Mouse (Mus musculus): ENCODE data around the gene Clcnka.

Gene Clcnka

DNA sequence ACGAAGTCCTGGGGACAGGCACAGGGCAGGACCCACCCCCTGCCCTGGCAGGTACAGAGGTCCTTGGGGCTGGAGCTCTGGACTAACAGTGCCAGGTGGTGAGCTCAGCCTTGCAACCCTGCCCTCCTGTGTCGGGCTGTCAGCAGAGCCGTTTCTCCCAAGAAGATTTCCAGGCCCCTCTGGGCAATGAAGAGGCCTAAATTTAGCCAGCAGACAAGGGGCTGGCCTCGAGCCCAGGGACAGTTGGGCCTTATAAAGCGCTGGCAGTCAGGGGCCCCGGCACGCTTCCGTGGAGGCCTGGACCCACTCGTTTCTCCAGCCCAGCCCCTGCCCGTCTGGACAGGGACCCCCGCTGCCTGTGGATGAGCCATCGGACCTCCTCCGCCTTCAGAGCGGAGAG lies 22.9 kb upstream of the Clcnka start:
- no peak for DNase-seq (ENCODE audit: low spot score)

- no peak for DNase-seq (ENCODE audit: low spot score)
These were observed 22.4 kb upstream of the Clcnka start for GRCm38 (mm10) chr4:141420886-141421285.

DNA sequence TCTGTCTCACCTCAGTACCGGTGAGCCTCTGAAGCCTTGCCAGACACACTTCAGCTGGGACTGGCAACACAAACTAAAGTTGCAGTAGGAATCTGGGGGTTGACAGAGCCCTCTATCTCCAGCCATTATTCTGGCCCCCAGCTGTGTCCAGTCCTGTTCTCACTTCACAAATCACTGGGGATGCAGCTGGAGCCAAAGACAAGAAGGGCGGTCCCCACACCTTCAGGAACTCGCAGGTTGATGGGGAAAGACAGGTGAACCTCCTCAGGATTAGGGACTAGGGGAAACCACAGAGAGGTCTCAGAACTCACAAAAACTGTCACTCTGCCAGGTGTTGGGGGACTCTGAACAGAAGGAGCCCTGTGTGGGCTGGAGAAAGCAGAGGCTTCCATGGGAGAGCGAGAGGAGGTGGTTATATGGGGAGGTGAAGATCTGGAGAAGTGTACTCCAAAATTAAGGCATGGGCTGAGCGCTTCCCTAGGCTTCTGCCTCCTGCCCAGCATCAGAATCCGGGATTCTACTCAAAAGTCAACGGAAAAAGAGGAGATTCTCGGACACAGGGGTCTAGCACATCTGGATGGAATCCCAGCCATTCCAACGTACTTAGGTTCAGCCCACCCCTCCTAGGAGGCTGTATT lies 21.8 kb upstream of the Clcnka start, which contains the start of gene Hspb7:
Gene Hspb7, plus strand, starts transcription at position 588 of the 638 bp plus-strand sequence.
- DNase-seq (ENCODE audit: low spot score): no peak

DNA sequence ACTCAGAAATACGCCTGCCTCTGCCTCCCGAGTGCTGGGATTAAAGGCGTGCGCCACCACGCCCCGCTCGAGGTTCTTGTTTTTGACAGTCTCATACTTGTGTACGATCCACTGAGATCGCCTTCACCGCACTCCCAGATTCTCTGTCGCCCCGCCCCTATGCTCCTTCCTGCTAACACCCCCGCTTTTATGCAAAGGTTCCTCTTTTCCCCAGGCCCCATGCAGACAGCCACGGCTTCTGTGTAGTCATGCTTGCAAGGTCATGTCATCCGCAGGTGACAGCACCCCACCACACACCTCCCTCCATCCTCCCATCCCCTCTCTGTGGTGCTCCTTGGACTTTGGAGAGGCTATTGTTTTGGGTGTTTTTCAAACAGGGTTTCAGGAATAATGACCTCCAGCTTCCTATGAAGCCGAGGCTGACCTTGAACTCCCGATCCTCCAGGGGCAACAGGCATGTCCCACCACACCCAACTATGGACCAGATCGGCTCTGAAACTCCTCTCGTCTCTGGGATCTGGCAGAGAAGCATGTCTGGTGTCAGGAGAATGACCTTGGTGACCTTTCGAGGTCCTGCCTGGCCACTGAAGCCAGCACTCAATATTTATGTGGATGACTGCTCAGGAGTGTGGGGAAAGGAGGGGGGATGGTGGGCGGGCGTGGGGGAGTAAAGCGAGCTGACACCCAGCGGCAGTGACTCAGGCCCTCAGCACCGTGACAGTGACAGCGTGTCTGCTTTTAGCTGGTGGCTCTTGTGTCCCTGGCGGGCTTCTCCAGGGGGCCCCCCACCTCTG lies 21.1 kb upstream of the Clcnka start:
- no peak for DNase-seq (ENCODE audit: low spot score)

- DNase-seq (ENCODE audit: low spot score): no peak
These were observed 17.4 kb upstream of the Clcnka start, which contains the start of gene Clcnkb for GRCm38 (mm10) chr4:141415924-141416323. TSS of gene Clcnkb (minus strand) at chr4:141416014.

- no peak for DNase-seq (ENCODE audit: low spot score)
These were observed 13.0 kb upstream of the Clcnka start for GRCm38 (mm10) chr4:141411430-141411992.

DNA sequence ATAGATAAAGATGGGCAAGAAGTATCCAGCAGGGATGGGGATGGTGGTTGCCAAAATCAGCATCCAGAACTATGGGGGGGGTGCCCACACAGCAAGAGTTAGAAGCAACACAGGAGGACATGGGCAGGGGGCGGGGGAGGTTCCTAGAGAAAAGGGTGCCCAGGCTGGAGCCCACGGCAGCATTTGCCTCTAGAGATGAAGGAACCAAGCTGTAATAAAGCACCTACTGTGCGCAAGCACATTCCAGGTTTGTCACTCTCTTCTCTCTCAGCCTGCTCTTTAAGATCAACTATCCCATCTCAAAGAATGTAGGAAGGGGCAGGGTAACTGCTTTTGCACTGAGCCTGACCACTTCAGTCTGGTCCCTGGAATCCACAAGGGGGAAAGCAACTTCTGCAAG lies 10.1 kb upstream of the Clcnka start:
- DNase-seq (ENCODE audit: low spot score): no peak

GRCm38 (mm10) chr4:141406516-141407299 lies 8.2 kb upstream of the Clcnka start:
- DNase-seq (ENCODE audit: low spot score): no peak

- DNase-seq (ENCODE audit: low spot score): no peak
These were observed 6.7 kb upstream of the Clcnka start for GRCm38 (mm10) chr4:141405314-141405622.

GRCm38 (mm10) chr4:141404518-141405313 lies 6.2 kb upstream of the Clcnka start:
- DNase-seq (ENCODE audit: low spot score): peak; percentile 90

DNA sequence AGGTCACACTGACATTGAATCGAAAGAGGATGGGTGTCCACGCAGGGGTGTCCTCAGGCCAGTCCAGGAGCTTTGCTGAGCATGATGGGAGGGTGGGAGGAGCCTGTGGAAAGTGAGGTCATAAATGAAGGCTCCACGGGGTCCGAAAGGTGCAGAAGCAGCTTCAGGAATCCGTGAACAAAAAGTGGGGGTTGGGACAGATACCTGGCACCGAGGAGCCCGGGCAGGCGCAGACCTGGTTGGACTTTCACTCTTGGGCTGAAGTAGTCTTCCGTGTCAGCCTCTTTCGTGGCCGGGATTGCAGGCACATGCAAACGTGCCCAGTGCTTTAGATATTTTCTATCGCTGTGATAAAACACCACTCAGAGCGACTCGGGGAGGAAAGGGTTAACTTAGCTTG lies 1.6 kb upstream of the Clcnka start:
- no peak for DNase-seq (ENCODE audit: low spot score)

DNA sequence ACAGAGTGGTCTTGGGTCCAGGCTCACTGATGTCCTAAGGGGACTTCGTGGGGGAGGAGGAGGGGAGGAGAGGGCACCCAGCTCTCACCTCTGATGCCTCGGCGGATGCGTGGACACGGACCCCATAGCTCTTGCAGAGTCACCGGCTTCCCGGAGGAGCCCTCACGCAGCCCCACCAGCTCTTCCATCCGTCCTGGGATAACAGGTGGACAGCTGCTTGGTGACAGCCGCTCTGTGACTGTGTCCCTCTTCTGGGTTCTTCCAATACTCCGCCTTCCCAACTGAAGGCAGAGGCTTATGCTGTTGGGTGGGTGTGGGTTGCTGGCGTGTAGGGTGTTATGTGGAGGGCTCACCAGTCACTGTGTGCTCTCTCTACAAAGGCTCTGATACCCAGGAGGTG lies 663 bp downstream of the Clcnka start:
- DNase-seq (ENCODE audit: low spot score): no peak

- no peak for DNase-seq (ENCODE audit: low spot score)
These were observed 3.8 kb downstream of the Clcnka start for GRCm38 (mm10) chr4:141394751-141395150.

GRCm38 (mm10) chr4:141391293-141391692 lies 7.2 kb downstream of the Clcnka start:
- no peak for DNase-seq (ENCODE audit: low spot score)

DNA sequence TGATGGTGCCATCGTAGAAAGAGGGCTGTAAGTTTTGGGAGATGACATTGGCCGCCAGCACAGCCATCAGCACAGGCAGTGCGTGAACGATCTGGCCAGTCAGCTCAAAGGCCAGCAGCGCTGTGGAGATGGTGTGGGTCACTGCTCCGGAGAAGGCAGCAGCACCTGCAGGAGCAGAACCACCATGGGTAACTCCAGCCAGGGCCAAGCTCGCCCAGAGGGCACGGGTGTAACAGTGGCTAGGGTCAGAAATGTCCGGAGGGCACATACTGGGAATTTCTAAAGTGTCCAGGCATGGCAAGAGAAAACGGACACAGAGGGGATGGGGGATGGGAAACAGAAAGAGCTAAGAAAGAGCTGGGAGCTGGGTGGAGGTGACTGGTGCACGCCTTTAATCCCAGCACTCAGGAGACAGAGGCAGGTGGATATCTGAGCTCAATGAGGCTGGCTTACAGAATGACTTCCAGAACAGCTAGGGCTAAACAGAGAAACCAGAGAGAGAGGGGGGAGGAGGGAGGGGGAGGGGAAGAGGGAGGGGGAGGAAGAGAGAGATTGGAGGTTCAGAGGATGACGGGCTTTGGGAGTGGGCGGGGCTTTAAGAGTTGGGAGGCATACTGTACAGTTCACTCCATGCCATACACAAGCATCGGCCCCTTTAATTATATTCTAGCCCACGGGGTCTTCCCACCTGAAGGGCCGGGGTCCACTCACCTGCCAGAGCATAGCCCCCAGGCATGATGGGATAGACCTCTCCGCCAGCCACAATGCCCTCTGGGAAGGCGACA lies 9.0 kb downstream of the Clcnka start:
- no peak for DNase-seq (ENCODE audit: low spot score)

GRCm38 (mm10) chr4:141387933-141388332 lies 10.6 kb downstream of the Clcnka start:
- DNase-seq (ENCODE audit: low spot score): no peak

DNA sequence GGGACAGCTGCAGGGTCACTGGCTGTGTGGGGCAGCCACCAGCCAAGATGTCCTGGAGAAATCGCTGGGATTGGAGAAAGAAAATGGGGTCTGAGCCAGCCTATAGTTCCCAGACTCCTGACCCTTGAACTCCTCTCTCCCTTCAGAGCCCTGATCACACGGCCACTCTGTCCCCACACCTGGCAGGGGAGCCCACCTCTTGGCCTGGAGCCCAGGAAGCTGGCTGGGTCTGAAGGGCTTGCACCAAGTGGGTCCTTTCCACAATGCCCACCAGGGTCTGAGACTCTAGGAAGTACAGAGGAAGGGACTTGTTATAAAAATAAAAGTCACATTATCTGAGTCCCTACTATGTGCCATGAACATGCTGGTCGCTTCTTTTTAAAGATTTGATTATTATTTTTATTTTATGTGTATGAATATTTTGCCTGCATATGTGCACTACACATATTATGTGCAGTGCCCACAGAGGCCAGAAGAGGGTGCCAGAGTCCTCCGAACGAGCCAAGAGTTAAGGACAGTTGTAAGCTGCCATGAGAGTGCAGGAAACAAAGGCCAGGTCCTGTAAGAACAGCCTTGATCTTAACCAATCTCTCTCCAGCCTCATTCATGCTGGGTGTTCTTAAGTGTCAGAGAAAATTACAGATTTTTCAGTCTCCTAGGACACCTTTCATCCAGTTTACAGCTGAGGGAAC lies 11.3 kb downstream of the Clcnka start:
- DNase-seq (ENCODE audit: low spot score): peak; percentile 55

DNA sequence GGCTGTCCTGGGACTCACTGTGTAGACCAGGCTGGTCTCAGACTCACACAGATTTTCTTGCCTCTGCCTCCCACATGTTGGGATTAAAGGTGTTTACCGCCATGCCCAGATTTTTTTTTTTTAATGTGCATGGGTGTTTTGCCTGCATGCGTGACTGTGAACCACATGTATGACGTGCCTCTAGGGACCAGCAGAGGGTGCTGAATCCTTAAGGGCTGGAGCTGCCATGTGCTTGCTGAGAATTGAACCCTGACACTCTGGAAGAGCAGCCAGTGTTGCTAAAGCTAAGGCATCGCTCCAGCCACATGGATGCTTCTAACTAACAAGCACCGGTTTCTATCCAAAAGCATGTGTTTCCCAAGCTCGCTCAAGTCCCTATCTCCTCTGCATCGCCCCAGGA lies 12.4 kb downstream of the Clcnka start:
- no peak for DNase-seq (ENCODE audit: low spot score)

DNA sequence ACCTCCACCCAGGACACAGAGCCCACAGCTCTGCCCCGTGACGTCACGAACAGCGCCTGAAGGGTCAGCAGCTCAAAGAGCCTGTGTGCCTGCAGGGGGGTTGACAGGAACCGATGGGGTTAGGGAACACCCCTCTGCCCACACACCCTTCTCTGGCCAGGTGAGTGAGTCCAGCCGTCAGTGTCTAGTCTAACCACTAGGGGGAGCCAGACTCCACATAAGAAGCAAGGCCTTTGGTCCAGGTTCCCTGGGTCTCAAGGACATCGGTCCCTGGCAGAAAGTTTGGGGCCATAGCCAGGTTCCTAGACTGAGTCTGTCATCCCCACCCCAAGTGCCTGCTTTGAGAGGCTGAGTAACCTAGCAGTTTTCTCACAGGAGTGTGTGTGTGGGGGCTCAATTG lies 13.2 kb downstream of the Clcnka start:
- DNase-seq (ENCODE audit: low spot score): no peak

- no peak for DNase-seq (ENCODE audit: low spot score)
These were observed 16.1 kb downstream of the Clcnka start for GRCm38 (mm10) chr4:141382406-141382805.

Data from layer of hippocampus, adult 9-10 months (tissue).